Mouse (Mus musculus): Measurements from ENCODE around the gene Pgd. TPM values are rescaled to one million over a fixed set of nuclear protein-coding genes. Genes with fewer than 3 reads are reported as not detected.

Gene Pgd
- polyA plus RNA-seq, 1 experiment from 2014 or later: 250 TPM

DNA sequence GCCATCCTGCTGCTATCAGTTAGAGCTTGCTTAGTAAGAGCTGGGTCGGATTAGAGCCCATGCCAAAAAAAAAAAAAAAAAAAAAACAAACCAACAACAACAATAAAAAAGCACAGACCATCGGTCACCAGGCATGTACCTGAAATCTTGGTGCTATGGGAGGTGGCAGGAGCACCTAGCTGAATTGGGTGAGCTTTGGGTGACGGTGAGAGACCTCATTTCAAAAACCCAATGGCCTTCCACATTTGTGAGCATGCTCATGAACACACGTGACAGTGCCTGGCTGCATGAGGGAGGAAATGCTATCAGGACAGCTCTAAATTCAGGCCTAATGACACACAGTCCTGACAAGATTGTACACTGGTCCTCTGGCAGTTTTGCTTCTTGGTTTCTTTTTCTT is 18.5 kb downstream of the Pgd start:
- no peaks in the 10 kb centered on the region for H3K27me3 ChIP-seq (replicated peaks; ENCODE audit: control insufficient read depth, insufficient read depth, low read length)
- H3K9ac ChIP-seq (ENCODE audit: low read depth, low read length): no peak overlapping the region
- H3K9me3 ChIP-seq (ENCODE audit: control insufficient read depth, low read length): no peaks in the 10 kb centered on the region
- peaks cover 18% of the 10 kb centered on the region for H3K36me3 ChIP-seq (ENCODE audit: control insufficient read depth, insufficient read depth, low read length)
- H3K27ac ChIP-seq (ENCODE audit: low read length): no peak overlapping the region
- 79% methylated on average over 4 of the region's 4 CpGs for WGBS
- H3K4me1 ChIP-seq (ENCODE audit: control insufficient read depth, insufficient read depth, low read length): peaks cover 3% of the 10 kb centered on the region; the same call in 1 of the 2 replicates
- no peak overlapping the region for H3K4me2 ChIP-seq (ENCODE audit: low read depth, low read length)
- no peak for ATAC-seq
- no peak overlapping the region for H3K4me3 ChIP-seq (ENCODE audit: low read length)

GRCm38 (mm10) chr4:149147528-149147927 is 19.0 kb downstream of the Pgd start:
- no peak overlapping the region for H3K9ac ChIP-seq (ENCODE audit: low read depth, low read length)
- peaks cover 3% of the 10 kb centered on the region; the same call in 1 of the 2 replicates for H3K4me1 ChIP-seq (ENCODE audit: control insufficient read depth, insufficient read depth, low read length)
- H3K27ac ChIP-seq (ENCODE audit: low read length): no peak overlapping the region
- peaks cover 12% of the 10 kb centered on the region for H3K36me3 ChIP-seq (ENCODE audit: control insufficient read depth, insufficient read depth, low read length)
- H3K4me2 ChIP-seq (ENCODE audit: low read depth, low read length): no peak overlapping the region
- ATAC-seq: no peak; the same call in 1 of the 2 replicates
- no peak overlapping the region for H3K4me3 ChIP-seq (ENCODE audit: low read length)
- WGBS: 66% methylated on average over 7 of the region's 7 CpGs
- H3K27me3 ChIP-seq (replicated peaks; ENCODE audit: control insufficient read depth, insufficient read depth, low read length): no peaks in the 10 kb centered on the region
- H3K9me3 ChIP-seq (ENCODE audit: control insufficient read depth, low read length): no peaks in the 10 kb centered on the region

GRCm38 (mm10) chr4:149145151-149145550 is 21.4 kb downstream of the Pgd start:
- no peak for ATAC-seq
- peaks cover 3% of the 10 kb centered on the region; the same call in 1 of the 2 replicates for H3K4me1 ChIP-seq (ENCODE audit: control insufficient read depth, insufficient read depth, low read length)
- H3K4me2 ChIP-seq (ENCODE audit: low read depth, low read length): no peak overlapping the region
- H3K27ac ChIP-seq (ENCODE audit: low read length): no peak overlapping the region
- H3K9me3 ChIP-seq (ENCODE audit: control insufficient read depth, low read length): no peaks in the 10 kb centered on the region
- H3K36me3 ChIP-seq (ENCODE audit: control insufficient read depth, insufficient read depth, low read length): peaks cover under 1% of the 10 kb centered on the region; the same call in 1 of the 2 replicates
- WGBS: 76% methylated on average over 4 of the region's 4 CpGs
- H3K9ac ChIP-seq (ENCODE audit: low read depth, low read length): no peak overlapping the region
- H3K4me3 ChIP-seq (ENCODE audit: low read length): no peak overlapping the region
- no peaks in the 10 kb centered on the region for H3K27me3 ChIP-seq (replicated peaks; ENCODE audit: control insufficient read depth, insufficient read depth, low read length)

GRCm38 (mm10) chr4:149144459-149144858 is 22.1 kb downstream of the Pgd start:
- WGBS: 4% methylated on average over 3 of the region's 3 CpGs
- Histone ChIP-seq H3K4me3 (ENCODE audit: low read length) (no peak overlapping the region), H3K9ac (ENCODE audit: low read depth, low read length) (no peak overlapping the region), H3K4me1 (ENCODE audit: control insufficient read depth, insufficient read depth, low read length) (peaks cover 3% of the 10 kb centered on the region; the same call in 1 of the 2 replicates), H3K9me3 (ENCODE audit: control insufficient read depth, low read length) (no peaks in the 10 kb centered on the region), H3K27me3 (replicated peaks; ENCODE audit: control insufficient read depth, insufficient read depth, low read length) (no peaks in the 10 kb centered on the region), H3K36me3 (ENCODE audit: control insufficient read depth, insufficient read depth, low read length) (no peaks in the 10 kb centered on the region), H3K27ac (ENCODE audit: low read length) (no peak overlapping the region), H3K4me2 (ENCODE audit: low read depth, low read length) (no peak overlapping the region)
- peak; percentile 73 for ATAC-seq

DNA sequence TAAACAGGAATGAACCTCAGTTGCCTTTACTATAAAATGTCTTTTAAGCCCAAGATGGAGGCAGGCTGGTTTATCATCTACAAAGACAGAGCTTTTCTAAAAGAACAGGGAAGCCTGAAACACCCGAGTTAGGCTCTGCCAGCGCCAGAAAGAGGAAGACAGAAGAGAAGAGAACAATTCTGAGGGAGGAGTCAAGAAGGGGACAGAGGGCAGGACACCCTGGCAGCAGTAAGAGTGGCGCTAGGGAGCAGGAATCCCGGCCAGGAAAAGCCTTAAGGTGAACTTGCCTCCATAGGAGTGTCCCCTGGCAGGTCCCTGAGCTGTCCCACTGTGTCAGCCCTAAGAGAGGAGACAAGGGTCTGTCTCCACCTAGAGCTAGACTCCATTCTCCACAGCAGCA is 23.0 kb downstream of the Pgd start:
- Histone ChIP-seq H3K4me2 (ENCODE audit: low read depth, low read length) (no peak overlapping the region), H3K4me3 (ENCODE audit: low read length) (no peak overlapping the region), H3K27me3 (replicated peaks; ENCODE audit: control insufficient read depth, insufficient read depth, low read length) (no peaks in the 10 kb centered on the region), H3K27ac (ENCODE audit: low read length) (no peak overlapping the region), H3K9me3 (ENCODE audit: control insufficient read depth, low read length) (no peaks in the 10 kb centered on the region), H3K4me1 (ENCODE audit: control insufficient read depth, insufficient read depth, low read length) (peaks cover 3% of the 10 kb centered on the region; the same call in 1 of the 2 replicates), H3K36me3 (ENCODE audit: control insufficient read depth, insufficient read depth, low read length) (no peaks in the 10 kb centered on the region), H3K9ac (ENCODE audit: low read depth, low read length) (no peak overlapping the region)
- ATAC-seq: no peak
- 29% methylated on average over 4 of the region's 4 CpGs for WGBS

DNA sequence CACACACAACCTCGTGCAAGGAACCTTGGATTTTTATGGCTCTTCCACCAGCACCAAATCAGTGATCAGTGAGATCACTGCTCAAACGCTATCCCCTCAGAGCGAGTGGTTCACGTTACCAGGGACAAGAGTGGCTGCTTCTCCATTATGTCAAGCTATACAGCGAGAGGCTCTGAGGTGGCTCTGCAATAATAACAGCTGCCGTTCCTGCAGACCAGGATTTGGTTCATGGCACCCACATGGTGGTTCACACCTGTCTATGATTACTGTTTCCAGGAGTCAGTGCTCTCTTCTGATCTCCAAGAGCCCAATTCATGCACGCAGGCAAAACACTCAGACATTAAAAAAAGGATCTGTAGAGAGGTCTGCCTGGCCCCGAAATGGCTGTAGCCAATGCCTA is 28.1 kb downstream of the Pgd start:
- no peak overlapping the region for H3K27ac ChIP-seq (ENCODE audit: low read length)
- no peak overlapping the region for H3K4me2 ChIP-seq (ENCODE audit: low read depth, low read length)
- H3K4me3 ChIP-seq (ENCODE audit: low read length): no peak overlapping the region
- no peak for ATAC-seq
- H3K4me1 ChIP-seq (ENCODE audit: control insufficient read depth, insufficient read depth, low read length): peaks cover 8% of the 10 kb centered on the region
- no peaks in the 10 kb centered on the region for H3K36me3 ChIP-seq (ENCODE audit: control insufficient read depth, insufficient read depth, low read length)
- H3K27me3 ChIP-seq (replicated peaks; ENCODE audit: control insufficient read depth, insufficient read depth, low read length): no peaks in the 10 kb centered on the region
- no peaks in the 10 kb centered on the region for H3K9me3 ChIP-seq (ENCODE audit: control insufficient read depth, low read length)
- no peak overlapping the region for H3K9ac ChIP-seq (ENCODE audit: low read depth, low read length)
- WGBS: 78% methylated on average over 8 of the region's 8 CpGs

GRCm38 (mm10) chr4:149136982-149137770 is 29.4 kb downstream of the Pgd start, which contains the start of gene Cenps:
Gene Cenps (minus strand): TSS chr4:149137629.
- H3K36me3 ChIP-seq (ENCODE audit: control insufficient read depth, insufficient read depth, low read length): no peaks in the 10 kb centered on the region
- peak within 1 kb of the TSS; percentile 69 for H3K4me3 ChIP-seq (ENCODE audit: low read length)
- H3K4me1 ChIP-seq (ENCODE audit: control insufficient read depth, insufficient read depth, low read length): peaks cover 8% of the 10 kb centered on the region
- H3K9ac ChIP-seq (ENCODE audit: low read depth, low read length): peak within 1 kb of the TSS; percentile 81
- H3K27me3 ChIP-seq (replicated peaks; ENCODE audit: control insufficient read depth, insufficient read depth, low read length): no peaks in the 10 kb centered on the region
- peak; percentile 94 for ATAC-seq
- 2% methylated on average over 68 of the region's 68 CpGs for WGBS
- H3K27ac ChIP-seq (ENCODE audit: low read length): peak within 1 kb of the TSS; percentile 83
- peak within 1 kb of the TSS; percentile 88 for H3K4me2 ChIP-seq (ENCODE audit: low read depth, low read length)
- no peaks in the 10 kb centered on the region for H3K9me3 ChIP-seq (ENCODE audit: control insufficient read depth, low read length)

GRCm38 (mm10) chr4:149136116-149136850 is 30.3 kb downstream of the Pgd start:
- H3K27me3 ChIP-seq (replicated peaks; ENCODE audit: control insufficient read depth, insufficient read depth, low read length): no peaks in the 10 kb centered on the region
- H3K9me3 ChIP-seq (ENCODE audit: control insufficient read depth, low read length): no peaks in the 10 kb centered on the region
- H3K36me3 ChIP-seq (ENCODE audit: control insufficient read depth, insufficient read depth, low read length): peaks cover under 1% of the 10 kb centered on the region; the same call in 1 of the 2 replicates
- H3K27ac ChIP-seq (ENCODE audit: low read length): no peak overlapping the region
- WGBS: 61% methylated on average over 18 of the region's 18 CpGs
- peak overlapping the region; percentile 69 for H3K4me3 ChIP-seq (ENCODE audit: low read length)
- H3K4me2 ChIP-seq (ENCODE audit: low read depth, low read length): peak overlapping the region; percentile 88
- H3K9ac ChIP-seq (ENCODE audit: low read depth, low read length): peak overlapping the region; percentile 81; the same call in 1 of the 2 replicates
- H3K4me1 ChIP-seq (ENCODE audit: control insufficient read depth, insufficient read depth, low read length): peaks cover 8% of the 10 kb centered on the region
- no peak for ATAC-seq

GRCm38 (mm10) chr4:149133395-149133794 is 33.2 kb downstream of the Pgd start:
- Histone ChIP-seq H3K36me3 (ENCODE audit: control insufficient read depth, insufficient read depth, low read length) (peaks cover 7% of the 10 kb centered on the region; the same call in 1 of the 2 replicates), H3K4me1 (ENCODE audit: control insufficient read depth, insufficient read depth, low read length) (peaks cover 8% of the 10 kb centered on the region), H3K27ac (ENCODE audit: low read length) (no peak overlapping the region), H3K9me3 (ENCODE audit: control insufficient read depth, low read length) (no peaks in the 10 kb centered on the region), H3K4me3 (ENCODE audit: low read length) (no peak overlapping the region), H3K9ac (ENCODE audit: low read depth, low read length) (no peak overlapping the region), H3K27me3 (replicated peaks; ENCODE audit: control insufficient read depth, insufficient read depth, low read length) (no peaks in the 10 kb centered on the region), H3K4me2 (ENCODE audit: low read depth, low read length) (no peak overlapping the region)
- ATAC-seq: no peak
- 81% methylated on average over 5 of the region's 5 CpGs for WGBS
